Mouse (Mus musculus) urinary bladder, postnatal 36 days (tissue): ENCODE data around the gene Hmox1.

Experiments used
- DNase-seq, 2 experiments: peaks; one replicate each; pipeline ENCODE4 v3.0.0; 2022; ENCODE audit warnings: low spot score in 2 of 2, mixed read lengths in 1 of 2

Gene Hmox1

DNA sequence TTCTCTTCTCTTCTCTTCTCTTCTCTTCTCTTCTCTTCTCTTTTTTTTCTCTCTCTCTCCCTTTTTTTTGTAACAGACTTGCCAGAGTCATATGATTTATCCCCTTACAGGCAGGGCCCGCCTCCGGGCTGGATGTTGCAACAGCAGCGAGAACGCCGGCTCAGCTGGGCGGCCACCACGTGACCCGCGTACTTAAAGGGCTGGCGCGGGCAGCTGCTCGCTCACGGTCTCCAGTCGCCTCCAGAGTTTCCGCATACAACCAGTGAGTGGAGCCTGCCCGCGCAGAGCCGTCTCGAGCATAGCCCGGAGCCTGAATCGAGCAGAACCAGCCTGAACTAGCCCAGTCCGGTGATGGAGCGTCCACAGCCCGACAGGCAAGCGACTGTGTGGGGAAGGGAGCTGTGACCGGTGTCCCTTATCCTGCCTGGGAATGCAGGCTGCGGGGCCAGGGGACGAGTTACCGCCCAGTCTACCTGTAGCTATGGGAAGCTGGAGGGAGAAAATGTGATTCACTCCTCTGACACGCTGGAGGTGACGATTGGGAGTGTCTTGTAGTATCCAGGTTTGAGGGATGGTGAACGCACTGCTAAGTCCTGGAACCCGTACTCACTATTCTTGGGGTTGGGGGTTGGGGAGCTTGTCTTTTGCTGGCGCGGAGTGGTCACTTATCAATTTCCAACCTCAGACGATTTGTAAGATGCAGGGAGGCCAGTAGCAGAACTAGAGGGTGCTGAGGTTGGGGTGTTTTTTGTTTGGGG, at the start of gene Hmox1:
Gene Hmox1 (plus strand): TSS at position 223 of the 758 bp plus-strand sequence.
- peak; percentile 93 to 97 for DNase-seq

DNA sequence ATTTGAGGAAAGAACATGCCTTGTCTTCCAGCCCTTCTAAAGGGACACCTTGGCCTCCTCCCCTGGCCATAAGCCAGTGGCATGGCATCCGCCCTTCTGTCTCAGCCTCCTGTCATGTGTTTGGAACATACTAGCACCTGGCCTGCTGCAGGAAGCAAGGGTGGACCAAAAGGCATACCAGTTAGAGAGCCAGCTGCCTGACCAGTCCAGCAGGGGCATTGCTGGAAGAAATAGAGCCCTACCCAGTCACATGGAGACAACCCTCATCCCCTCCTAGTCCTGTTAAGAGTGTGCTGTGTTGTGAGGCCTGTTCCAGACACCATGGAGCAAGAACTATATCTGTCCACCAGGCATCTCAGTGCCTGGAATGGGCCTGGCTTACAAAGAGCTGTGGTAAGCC, 47.1 kb upstream of the Hmox1 start:
- DNase-seq: no peak

DNA sequence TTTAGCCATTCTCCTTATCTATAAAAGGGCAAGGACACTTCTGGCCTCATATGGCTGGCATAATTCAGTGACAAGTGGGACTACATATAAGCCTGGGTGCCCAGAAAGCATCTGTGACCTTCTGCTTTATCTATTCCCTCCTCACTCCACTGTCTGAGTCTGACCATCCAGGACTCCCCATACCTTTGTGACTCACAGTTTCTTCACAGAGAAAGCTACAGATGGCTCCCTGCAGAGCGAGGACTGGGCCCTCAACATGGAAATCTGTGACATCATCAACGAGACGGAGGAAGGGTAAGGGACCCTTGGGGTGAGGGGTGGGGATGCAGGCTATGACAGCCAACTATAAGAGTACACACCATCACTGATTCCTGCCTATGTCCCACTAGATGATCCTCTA, 45.6 kb upstream of the Hmox1 start:
- DNase-seq: no peak

DNA sequence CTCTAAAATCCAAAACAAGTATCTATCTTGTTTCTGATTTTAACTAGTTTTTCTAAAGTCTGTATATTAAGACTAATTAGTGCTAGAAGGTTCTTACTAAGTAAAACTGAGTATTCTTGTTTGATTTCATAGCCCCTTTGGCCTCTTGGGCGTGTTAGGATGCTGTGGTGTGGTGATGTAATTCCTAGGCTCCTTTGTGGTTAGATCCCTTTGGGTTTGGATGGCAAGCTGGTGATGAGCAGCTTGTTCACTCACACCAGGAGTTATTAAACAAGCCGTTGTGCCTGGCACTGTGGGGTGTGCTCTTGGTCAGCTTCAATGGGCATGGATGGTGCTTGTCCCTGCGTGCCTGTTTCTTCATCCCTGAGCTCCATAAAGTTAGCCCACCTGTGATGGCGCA, 40.1 kb upstream of the Hmox1 start:
- DNase-seq: no peak

DNA sequence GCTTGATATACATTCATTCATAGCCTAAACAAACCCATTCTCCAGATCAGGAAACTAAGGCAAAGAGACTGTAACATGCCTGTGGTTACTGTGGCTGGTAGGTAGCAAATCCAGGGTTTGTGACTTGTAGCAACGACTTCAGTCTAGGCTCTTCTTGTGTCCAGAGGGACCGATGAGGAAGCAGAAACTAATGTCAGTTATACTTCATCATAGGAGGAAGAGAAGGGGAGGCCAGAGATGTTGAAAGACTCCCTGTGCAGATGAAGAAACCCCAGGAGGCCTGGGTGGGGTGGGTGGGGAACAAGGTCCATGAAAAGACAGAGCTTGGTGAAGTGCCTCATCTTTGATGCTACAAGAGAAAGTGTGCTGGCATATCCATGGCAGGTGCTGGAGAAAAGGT, 37.7 kb upstream of the Hmox1 start:
- no peak for DNase-seq

DNA sequence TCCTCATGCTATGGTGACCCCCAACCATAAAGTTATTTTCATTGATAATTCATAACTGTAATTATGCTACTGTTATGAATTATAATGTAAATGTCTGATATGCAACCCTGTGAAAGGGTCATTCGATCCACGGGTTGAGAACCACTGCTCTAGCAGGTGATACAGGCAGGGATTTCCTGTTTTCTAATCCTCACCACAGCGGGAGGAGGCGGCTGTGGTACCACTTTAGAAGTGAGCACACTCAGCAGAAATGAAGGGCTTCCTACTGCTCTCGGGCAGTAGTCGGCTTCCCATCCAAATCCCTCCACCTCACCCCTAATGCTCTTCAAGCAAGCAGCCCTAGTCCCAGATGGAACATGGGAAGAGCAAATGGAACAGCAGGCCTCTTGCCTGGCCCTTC, 33.4 kb upstream of the Hmox1 start:
- no peak for DNase-seq

DNA sequence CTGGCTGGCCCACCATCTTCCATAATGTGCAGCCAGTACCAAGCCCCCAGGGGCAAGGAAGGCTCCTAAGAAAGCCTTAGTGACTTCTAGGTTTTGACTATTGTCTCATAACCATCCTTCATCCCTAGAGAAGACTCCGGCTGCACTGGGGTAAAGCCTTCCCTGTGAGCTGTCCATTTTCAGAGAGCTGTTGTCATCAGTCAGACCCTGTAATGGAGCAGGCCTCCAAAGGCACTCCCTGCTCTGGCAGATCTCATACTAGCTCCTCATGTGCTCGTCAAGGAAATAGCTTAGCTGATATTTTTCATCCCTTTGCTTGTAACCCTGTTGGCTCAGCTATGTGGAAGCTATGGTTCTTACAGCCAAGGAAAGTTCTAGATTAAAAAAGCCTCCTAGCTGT, 32.6 kb upstream of the Hmox1 start:
- DNase-seq: no peak

DNA sequence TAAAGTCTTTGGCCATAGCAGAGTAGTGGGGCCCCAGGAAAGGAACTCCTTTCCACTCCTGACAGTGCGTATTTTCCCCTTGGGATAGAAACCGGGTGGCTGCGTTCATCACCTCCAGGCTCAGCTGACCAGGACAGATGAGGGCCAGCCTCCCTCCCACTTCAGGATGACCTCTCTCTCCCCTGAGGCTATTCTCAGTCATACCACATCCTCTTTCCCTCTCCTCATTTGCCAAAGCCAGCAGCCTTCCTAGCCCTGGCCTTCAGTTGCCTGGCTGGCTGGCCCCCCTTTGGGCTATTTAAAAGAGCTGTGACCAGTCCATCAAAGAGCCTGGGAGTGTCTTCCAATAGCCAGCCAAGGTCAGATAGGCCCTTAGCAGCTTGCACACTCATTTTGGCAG, 30.1 kb upstream of the Hmox1 start:
- DNase-seq: no peak

DNA sequence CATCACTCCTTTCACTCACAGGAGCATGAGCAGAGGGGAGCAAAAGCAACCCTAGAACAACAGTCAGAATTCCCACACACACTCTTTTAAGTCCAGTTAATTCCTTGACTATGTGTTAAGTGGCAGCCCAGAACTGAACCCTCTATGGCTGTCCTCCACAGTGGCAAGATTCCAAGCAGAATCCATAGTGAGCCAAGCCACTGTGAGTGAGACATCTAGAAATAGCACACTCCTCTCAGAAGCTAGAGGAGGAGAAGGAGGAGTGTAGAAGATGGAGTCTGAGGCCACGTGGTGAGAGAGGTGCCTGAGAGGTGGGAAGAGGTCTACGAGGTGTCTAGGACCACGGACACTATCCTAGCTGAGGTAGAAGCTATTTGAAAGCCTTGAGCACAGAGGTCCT, 28.6 kb upstream of the Hmox1 start:
- DNase-seq: no peak

DNA sequence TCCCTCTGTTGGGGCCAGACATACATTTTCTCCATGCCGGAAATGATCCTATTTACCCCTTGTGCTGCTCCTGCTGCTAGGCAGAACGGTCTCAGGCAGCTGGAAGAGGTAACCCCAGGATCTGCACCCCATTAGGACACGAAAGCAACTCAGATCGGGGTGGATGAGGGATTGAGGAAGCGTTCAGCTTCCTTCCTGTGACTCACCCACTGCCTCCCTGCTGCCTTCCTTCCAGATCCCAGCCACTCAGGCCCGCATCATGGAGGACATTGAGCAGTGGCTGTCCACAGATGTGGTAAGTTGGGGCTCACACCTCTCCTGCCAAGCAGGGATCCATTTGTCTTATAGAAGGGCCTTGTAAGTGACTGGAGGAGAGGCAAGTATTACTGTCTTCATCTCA, 26.1 kb upstream of the Hmox1 start:
- DNase-seq: no peak

DNA sequence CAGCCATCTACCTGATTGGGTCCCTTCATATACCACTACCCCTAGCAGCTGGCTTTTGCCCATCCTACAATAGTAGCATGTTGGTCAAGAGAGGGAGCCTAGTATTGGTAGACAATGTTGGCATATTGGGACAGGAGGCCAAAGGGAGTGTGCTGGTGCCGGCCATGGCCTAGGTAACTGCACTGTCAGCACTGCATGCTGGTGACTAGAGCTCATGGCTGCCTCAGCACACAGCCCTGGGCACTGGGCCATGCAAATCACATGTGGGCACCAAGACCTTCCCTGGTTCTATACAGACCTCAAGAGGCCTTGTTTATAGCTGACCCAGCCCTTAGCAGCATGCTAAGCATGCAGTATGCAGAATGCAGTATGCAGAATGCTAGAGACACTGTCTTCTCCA, 23.1 kb upstream of the Hmox1 start:
- no peak for DNase-seq

DNA sequence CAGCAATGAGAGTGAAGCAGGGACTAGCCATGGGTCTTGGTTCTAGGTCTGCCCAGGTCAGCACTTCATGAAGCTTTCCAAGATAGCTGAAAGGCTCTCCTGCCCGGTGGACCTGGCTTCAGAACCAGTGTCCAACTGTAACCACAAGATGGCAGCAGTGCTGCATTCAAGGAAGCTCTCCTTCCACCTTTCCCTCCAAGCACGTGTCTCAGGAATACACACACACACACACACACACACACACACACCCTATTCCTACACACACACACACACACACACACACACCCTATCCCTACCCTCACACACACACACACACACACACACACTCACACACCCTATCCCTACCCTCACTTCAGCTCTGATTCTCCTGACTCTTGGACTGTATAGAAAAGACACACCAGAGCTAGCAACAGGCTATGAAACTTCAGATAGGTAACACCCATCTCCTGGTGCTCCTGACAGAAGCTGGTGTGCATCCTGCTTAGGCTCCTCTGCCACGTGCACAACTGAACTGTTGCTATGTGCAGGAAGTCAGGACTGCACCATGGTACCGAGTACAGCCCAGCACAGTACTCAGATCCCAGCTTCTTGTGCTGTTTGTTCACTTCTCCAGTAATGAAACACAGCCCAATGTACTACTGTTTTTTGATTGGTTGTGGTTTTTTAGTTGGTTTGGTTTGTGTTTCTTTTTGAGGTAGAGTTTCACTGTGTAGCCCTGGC, 21.6 kb upstream of the Hmox1 start:
- DNase-seq: peak; percentile 75 to 79

DNA sequence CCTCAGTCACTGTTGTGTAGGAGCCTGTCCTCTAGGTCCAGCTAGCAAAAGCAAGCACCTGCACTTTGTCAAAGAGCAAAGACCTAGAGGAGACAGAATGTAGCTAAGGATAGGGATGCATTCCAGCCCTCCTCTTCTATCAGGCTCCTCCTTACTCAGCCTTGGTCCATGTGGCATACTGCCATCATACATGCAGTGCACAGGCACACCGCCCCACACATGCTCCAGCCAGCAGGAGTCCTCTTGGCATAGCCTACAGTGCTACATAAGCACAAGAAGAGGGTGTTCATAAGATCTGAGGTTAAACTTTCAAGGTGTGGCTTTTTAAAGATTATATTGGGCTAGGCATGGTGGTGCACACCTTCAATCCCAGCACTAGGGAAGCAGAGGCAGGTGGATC, 18.5 kb upstream of the Hmox1 start:
- DNase-seq: no peak

DNA sequence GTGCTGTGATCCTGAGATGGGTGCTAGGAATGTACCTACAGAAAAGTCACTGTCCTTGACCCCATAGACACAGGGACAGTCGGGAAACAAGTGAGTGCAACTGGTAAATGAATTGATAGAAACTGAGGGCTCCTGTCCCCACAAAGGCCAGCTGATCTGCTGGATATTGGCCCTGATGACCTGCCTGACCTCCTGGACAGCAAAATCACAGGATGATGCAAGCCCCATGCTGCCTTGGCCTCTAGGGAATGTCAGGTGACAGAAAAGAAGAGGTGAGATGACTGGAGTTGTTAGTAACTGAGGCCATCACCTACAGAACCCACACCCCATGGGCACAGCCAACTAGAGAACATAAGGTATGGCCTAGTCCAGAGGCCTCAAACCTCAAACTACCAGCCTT, 15.2 kb upstream of the Hmox1 start:
- DNase-seq: no peak

DNA sequence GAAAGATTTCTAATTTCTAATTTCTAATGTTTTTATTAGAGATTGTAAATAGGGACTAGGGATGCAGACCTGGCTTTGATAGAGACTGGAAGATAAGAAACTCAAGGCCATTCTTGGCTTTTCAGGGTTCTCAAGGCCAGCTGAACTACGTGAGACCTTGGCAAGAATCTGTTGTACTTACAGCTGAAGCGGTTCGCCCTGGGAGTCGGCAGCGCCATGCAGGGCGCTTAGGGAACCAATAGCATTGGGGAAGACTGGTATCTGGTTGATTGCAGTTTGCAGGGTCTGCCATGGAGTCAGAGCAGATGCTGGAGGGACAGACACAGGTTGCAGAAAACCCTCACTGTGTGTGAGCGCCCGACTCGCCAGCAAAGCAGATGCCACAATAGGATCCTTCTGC, 14.6 kb upstream of the Hmox1 start:
- no peak for DNase-seq

DNA sequence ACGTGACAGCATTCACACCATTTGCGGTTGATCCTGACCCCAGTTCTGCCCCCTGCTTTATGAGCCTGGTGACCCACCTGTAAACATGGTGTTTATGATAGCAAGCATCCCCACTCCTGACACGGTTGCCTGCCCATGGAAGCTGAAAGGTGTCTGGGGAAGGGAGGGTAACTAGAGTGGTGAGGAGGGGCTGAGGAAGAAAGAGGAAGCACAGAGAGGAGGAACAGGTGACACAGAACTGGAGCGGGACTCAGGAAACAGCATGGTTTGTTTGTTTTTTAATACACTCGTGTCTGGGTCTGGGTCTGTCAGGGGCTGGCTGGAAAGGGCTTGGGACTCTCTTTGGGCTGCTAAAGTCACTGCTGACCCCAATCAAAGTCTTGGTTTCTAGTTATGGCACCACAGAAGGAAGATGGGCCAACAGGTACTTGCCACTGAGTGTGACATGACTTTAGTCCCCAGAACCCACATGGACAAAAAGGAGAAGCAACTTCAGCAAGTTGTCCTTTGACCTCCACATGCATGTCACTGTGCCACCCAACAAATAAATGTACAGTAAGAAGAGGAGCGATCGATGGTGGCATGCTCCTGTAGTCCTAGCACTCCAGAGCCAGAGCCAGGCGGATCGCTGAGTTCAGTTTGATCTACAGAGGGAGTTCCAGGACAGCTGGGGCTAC, 11.9 kb upstream of the Hmox1 start:
- no peak for DNase-seq

DNA sequence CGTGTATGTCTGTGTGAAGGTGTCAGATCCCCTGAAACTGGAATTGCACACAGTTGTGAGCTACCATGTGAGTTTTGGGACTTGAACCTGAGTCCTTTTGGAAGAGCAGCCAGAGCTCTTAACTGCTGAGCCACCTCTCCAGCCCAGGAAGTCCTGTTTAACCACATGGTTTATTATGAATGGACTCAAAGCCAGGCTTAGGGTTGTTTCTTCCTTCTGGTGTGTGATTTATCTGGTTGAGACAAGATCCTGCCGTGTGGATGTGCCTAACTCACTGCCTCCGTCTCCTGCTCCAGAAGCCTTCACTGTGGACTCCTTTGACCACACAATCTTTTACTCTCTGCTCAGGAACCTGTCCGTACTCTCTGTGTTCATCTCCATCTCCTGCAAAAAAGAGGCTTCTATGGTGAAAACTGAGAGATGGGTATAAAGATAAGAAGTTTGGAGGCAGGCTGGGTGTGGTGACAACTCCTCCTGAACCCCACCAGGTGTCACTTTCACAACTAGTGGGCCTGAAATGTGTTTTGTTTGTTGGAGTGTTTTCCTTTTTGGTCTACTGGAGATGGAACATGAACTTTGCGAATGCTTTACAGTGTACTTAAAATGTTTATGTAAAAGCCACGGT, 11.1 kb upstream of the Hmox1 start:
- DNase-seq: no peak

DNA sequence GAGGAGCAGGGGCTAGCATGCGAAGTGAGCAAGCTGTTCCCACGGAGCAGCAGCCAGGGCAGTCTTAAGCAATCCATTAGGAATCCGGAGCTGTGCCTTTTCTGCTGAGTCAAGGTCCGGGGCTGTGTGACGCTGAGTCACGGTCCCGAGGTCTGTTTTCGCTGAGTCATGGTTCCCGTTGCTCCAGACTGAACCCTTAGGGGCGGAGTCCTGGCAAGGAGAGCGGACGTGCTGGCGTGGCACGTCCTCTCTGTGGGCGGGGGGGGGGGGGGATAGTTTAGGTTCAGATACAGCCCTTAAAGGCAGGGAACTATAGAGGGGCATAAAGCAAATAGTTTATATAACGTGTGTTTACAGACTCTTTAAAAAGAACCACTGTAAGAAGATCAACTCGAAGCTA, 9.6 kb upstream of the Hmox1 start:
- DNase-seq: peak; percentile 90 to 95

DNA sequence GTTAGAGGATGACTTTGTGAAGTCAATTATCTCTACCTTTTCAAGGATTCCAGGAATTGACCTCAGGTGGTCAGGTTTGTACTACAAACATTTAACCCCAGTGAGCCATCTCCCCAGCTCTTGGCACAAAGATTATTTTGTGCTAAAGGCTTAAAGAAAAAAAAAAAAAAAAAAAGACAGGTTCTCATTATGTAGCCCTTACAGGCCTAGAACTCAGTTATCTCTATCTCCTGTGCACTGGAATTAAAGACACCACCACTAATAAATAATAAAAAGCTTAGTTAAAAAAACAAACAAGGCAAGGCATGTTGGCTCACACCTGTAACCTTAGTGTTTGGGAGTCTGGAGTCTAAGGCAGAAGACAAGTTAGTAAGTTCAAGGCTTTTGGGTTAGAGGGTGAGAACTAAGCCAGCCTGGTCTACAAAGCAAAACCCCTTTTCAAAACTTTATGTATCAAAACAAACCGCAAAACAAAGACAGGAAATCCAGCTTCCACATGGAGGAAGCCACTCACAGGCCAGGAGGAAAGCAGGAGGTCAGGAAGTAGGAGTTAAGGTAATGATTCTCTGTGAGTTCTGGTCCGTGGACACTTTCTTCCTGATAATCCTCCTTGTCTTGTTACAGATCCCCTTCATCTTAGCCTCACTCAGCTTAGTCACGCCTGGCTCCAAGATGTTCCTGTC, 8.9 kb upstream of the Hmox1 start:
- no peak for DNase-seq

DNA sequence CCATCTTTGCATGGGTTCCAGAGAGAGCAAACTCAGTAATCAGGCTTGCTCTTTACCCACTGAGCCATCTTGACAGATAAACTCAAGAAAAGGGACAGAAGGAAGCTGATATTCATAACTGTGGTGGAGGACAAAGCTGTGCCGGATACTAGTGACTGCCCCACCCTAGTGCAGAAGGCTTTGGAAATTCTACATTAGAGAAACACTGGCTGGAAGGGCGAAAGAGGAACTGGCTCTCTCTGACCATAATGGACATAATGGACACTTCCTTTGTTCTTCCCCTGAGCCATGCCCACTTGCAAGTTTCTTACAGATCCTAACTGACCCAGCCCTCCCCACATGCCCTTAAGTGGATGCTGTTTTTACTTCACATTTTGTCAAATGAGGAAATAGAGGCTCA, 7.4 kb upstream of the Hmox1 start:
- no peak for DNase-seq

DNA sequence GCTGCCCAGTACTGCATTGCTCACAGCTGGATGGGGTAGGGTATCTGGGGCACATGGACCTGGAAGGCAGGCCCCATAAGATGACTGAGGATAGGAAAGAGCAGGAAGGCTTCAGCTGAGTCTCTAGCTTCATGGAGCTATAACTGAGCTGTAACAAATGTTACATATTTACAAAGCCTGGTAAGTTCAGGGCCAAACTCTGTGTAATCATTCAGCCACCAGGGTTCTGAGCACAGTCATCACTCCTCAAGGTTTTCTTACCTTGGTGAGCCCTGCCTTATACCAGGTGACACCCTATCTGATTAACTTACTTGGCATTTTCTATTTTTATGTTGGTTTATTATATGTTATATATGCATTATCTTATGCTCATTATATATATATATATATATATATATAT, 6.3 kb upstream of the Hmox1 start:
- DNase-seq: no peak
